In the genomic region with DNA sequence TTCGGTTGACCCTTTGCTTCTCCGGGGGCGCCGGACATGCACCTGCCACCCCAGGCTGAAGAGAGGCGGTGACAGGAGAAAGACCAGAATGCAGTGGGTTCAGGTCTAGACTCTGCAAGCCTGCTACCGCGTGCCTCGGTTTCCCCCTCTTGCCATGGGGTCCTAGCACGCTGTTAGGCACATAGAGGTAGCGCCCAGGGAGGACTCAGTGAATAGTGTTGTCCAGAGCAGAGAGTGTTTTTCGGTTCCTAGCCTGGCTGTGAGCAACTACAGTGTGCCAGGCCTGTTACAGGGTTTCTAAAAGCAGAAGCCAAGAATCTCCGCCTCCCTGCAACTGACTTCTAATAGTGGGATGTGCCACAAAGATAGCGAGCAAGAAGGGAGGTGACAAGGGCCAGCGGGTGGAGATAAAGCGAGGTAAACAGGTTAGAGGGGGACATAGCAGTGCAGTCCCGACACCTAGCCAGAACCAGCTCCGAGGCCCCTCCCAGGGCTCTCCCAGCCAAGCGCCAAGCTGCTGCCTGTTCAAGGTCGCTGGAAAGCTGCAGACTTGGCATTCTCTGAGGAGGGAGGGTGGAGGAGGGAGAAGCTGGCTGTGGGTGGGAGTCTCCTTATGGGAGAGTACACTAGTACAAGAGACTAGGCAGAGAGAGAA, we compare ENCODE assay signal across 8 mouse cellular contexts. TPM values are rescaled to one million over a fixed set of nuclear protein-coding genes. Genes with fewer than 3 reads are reported as not detected.
DNase-seq lines count a peak whose midpoint lies in the region; ATAC-seq lines count a peak whose summit lies in the region.

No protein-coding gene starts in this region.

- H3K4me2 ChIP-seq in lung, embryonic 15.5 days, result peak overlapping the region; percentile 96

- 6% methylated on average over 19 of the region's 19 CpGs for WGBS in hindbrain, embryonic 10.5 days
- WGBS in lung, embryonic 15.5 days, result 5% methylated on average over 19 of the region's 19 CpGs

- peaks cover 2% of the 10 kb centered on the region; the same call in 1 of the 2 replicates for H3K27me3 ChIP-seq in hindbrain, embryonic 10.5 days (ENCODE audit: insufficient read depth, poor library complexity, severe bottlenecking)
- H3K27me3 ChIP-seq in lung, embryonic 15.5 days, result no peaks in the 10 kb centered on the region

- peak overlapping the region; percentile 54 for H3K9ac ChIP-seq in lung, embryonic 15.5 days

- peaks cover 85% of the 10 kb centered on the region for H3K4me1 ChIP-seq in hindbrain, embryonic 10.5 days (replicated peaks)
- peaks cover 32% of the 10 kb centered on the region for H3K4me1 ChIP-seq in lung, embryonic 15.5 days

- peak; percentile 66 for DNase-seq in MN1 (ENCODE audit: low spot score)
- DNase-seq in cerebellum, adult 18-20 months, result peak; percentile 63 to 72
- peak; percentile 61 to 83 for DNase-seq in frontal cortex, adult 2 months (ENCODE audit: extremely low spot score in 1 of 2, low spot score in 1 of 2)
- DNase-seq in hindbrain, embryonic 10.5 days (ENCODE audit: low spot score), result peak; percentile 59
- peak; percentile 67 to 75 for DNase-seq in layer of hippocampus, postnatal 10 days (ENCODE audit: low spot score in 2 of 2)
- peak; percentile 60 for DNase-seq in ovary, postnatal 10 days (ENCODE audit: low spot score)
- no peak for DNase-seq in thymus, postnatal 4 days

- peak overlapping the region; percentile 92 for H3K27ac ChIP-seq in hindbrain, embryonic 10.5 days
- H3K27ac ChIP-seq in lung, embryonic 15.5 days, result peak overlapping the region; percentile 89

- H3K9me3 ChIP-seq in hindbrain, embryonic 10.5 days, result no peaks in the 10 kb centered on the region
- H3K9me3 ChIP-seq in lung, embryonic 15.5 days, result no peaks in the 10 kb centered on the region

- ATAC-seq in lung, embryonic 15.5 days (ENCODE audit: borderline replicate concordance, extremely low read depth, low FRiP score, low TSS enrichment), result peak; percentile 83

- H3K36me3 ChIP-seq in hindbrain, embryonic 10.5 days, result no peaks in the 10 kb centered on the region
- H3K36me3 ChIP-seq in lung, embryonic 15.5 days, result no peaks in the 10 kb centered on the region

- peak overlapping the region; percentile 53 for H3K4me3 ChIP-seq in hindbrain, embryonic 10.5 days
- H3K4me3 ChIP-seq in lung, embryonic 15.5 days, result peak overlapping the region; percentile 49

RNA-seq across cellular contexts. Expression of gene 1700001O22Rik, which starts 31.5 kb away (rescaled TPM):
- polyA plus RNA-seq in frontal cortex, adult 2 months (2012; rRNA removed), result 10.8 and 12.3 TPM in 2 replicates
- 3.1 and 3.4 TPM in 2 replicates for polyA plus RNA-seq in hindbrain, embryonic 10.5 days (2016; fragmentation: Nextera tagmentation; extraction: Ambion mirVana)
- total RNA-seq in layer of hippocampus, postnatal 10 days (2021), result 1 to 10 TPM; 2.0 to 3.2 TPM
- polyA plus RNA-seq in lung, embryonic 15.5 days (2015; fragmentation: Nextera tagmentation; extraction: Ambion mirVana), result 4.7 and 6.0 TPM in 2 replicates

RNA-seq across cellular contexts. Expression of gene Ntmt1, which starts 35.7 kb away (rescaled TPM):
- polyA plus RNA-seq in frontal cortex, adult 2 months (2012; rRNA removed), result 40.5 and 48.8 TPM in 2 replicates
- 125 and 134 TPM in 2 replicates for polyA plus RNA-seq in hindbrain, embryonic 10.5 days (2016; fragmentation: Nextera tagmentation; extraction: Ambion mirVana)
- total RNA-seq in layer of hippocampus, postnatal 10 days (2021), result 10 to 100 TPM; 44.9 to 57.7 TPM
- polyA plus RNA-seq in lung, embryonic 15.5 days (2015; fragmentation: Nextera tagmentation; extraction: Ambion mirVana), result 82.9 and 87.2 TPM in 2 replicates

RNA-seq across cellular contexts. Expression of gene Asb6, which starts 58.2 kb away (rescaled TPM):
- polyA plus RNA-seq in frontal cortex, adult 2 months (2012; rRNA removed), result 41.2 and 45.1 TPM in 2 replicates
- 46.1 and 46.5 TPM in 2 replicates for polyA plus RNA-seq in hindbrain, embryonic 10.5 days (2016; fragmentation: Nextera tagmentation; extraction: Ambion mirVana)
- total RNA-seq in layer of hippocampus, postnatal 10 days (2021), result 10 to 100 TPM; 34.9 to 36.1 TPM
- polyA plus RNA-seq in lung, embryonic 15.5 days (2015; fragmentation: Nextera tagmentation; extraction: Ambion mirVana), result 31.8 and 34.0 TPM in 2 replicates
